Mouse (Mus musculus) small intestine, adult 2 months (tissue): ENCODE data around the gene Ryr2. TPM values are rescaled to one million over a fixed set of nuclear protein-coding genes. Genes with fewer than 3 reads are reported as not detected.

Source experiments
- H3K27ac ChIP-seq: fragments of 200-500 bp; 2 replicates; pipeline ENCODE4 v1.5.1; 2012; ENCODE audit warnings: low read depth, low read length, control low read depth, inconsistent platforms; ENCODE audit not compliant: insufficient read depth
- H3K27me3 ChIP-seq: fragments of 200-500 bp; 2 replicates; pipeline ENCODE4 v1.6.1; 2012; ENCODE audit warnings: mild to moderate bottlenecking, moderate library complexity, low read length, inconsistent platforms; ENCODE audit not compliant: control insufficient read depth, insufficient read depth
- H3K36me3 ChIP-seq: fragments of 200-500 bp; 2 replicates; pipeline ENCODE4 v1.6.1; 2012; ENCODE audit warnings: mild to moderate bottlenecking, low read length, control low read depth, inconsistent platforms; ENCODE audit not compliant: control insufficient read depth, insufficient read depth
- H3K4me1 ChIP-seq: fragments of 200-500 bp; 2 replicates; pipeline ENCODE4 v1.6.1; 2012; ENCODE audit warnings: low read length, inconsistent platforms, mixed read lengths; ENCODE audit not compliant: control insufficient read depth, insufficient read depth, insufficient read length
- H3K4me3 ChIP-seq: fragments of 200-500 bp; 2 replicates; pipeline ENCODE4 v1.5.1; 2012; ENCODE audit warnings: low read depth, mild to moderate bottlenecking, control low read depth, inconsistent platforms, low read length, moderate library complexity
- CTCF ChIP-seq: fragments of 200-500 bp; IDR thresholded peaks from 2 replicates; pipeline ENCODE4 v1.5.1; 2012; ENCODE audit warnings: low read depth, mild to moderate bottlenecking, control low read depth, inconsistent platforms, low read length, moderate library complexity, mixed read lengths; ENCODE audit not compliant: insufficient replicate concordance, insufficient read length; ENCODE audit errors: extremely low read depth
- POLR2A ChIP-seq: fragments of 200-500 bp; IDR thresholded peaks from 2 replicates; pipeline ENCODE4 v1.6.1; 2012; ENCODE audit warnings: low read depth, mild to moderate bottlenecking, control low read depth, inconsistent platforms, low read length, moderate library complexity
- WGBS: fragments of 180-500 bp; shearing (Covaris S2); methylation state at CpG from one replicate; pipeline ENCODE4 v1.1.7; 2018; 5-methylcytosine and 5-hydroxymethylcytosine counted together
- polyA plus RNA-seq: library from polyadenylated mRNA; depleted of rRNA; stranded (reverse); fragments of >200 nt; gene quantifications from 2 replicates; pipeline ENCODE4 v1.2.3, GENCODE M21; 2012

Gene Ryr2
- polyA plus RNA-seq, 1 experiment, result 0.37 TPM

DNA sequence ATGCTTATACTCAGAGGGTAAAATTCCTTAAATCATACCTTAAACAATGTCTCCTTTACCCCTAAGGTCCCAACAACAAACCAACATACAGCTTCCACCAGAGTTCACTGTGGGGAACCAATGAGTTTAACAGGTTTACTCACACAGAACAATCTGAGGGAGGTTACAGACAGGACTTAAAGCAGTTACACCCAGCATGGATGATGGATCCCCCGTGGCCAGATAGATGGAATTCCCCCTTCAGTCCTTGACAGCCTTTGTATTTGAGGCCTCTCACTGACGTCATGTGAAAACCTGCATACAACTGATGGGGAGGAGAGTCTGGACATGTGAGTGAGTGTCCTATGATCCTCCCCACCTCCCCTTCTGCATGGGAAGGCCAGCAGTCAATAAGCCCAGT, 99.2 kb downstream of the Ryr2 start:
- Histone ChIP-seq H3K27ac (no peak overlapping the region), H3K27me3 (no peaks in the 10 kb centered on the region), H3K36me3 (no peaks in the 10 kb centered on the region), H3K4me1 (no peaks in the 10 kb centered on the region), H3K4me3 (no peak overlapping the region)
- WGBS, result 79% methylated on average over 2 of the region's 2 CpGs
- TF ChIP-seq CTCF, result no peak
- TF ChIP-seq POLR2A, result no peak

DNA sequence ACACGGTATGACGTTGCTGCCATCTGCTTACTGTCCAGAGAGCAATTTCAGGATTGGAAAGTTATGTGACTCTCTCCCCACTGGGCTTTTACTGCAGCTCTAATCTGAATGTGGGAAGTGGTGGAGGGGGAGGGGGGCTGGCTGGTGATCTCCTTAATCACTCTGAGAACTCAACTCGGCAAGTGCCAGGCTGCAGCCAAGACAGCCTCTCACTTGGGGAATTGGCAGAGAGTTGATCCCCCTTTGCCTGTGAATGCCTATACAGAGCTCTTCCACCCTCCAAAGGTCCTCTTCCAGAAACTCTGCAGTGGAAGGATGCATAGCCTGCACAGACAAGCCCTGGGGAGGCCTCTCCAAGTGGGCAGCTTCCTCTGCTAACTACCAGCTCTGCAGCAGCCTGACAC, 104.9 kb downstream of the Ryr2 start:
- no peaks in the 10 kb centered on the region for H3K36me3 ChIP-seq
- TF ChIP-seq CTCF (no peak), POLR2A (no peak)
- 52% methylated on average over 3 of the region's 3 CpGs for WGBS

DNA sequence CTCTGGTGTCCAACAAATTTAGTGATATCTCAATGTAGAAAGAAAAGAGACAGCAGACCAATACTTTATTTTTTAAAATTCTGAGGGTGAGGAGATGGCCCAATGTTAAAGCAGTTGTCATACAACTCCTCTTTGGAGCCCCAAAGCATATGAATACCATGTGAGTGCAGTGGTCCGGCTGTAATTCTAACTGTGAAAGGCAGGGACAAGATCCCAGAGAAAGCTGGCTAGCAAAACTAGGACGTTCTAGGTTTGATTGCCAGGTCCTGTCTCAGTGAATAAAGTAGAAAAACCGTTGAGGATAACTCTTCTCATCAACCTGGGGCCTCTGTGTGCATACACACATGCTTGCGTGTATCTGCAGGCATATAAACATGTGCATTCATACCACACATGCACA, 106.9 kb downstream of the Ryr2 start:
- H3K27ac ChIP-seq, result no peak overlapping the region
- no peaks in the 10 kb centered on the region for H3K36me3 ChIP-seq
- H3K4me3 ChIP-seq, result no peak overlapping the region
- TF ChIP-seq POLR2A, result no peak
- TF ChIP-seq CTCF, result no peak
- no peaks in the 10 kb centered on the region for H3K4me1 ChIP-seq
- 60% methylated on average over 4 of the region's 4 CpGs for WGBS
- H3K27me3 ChIP-seq, result no peaks in the 10 kb centered on the region

More for the DNA sequence above, 104.9 kb downstream of the Ryr2 start:
- no peaks in the 10 kb centered on the region for H3K4me1 ChIP-seq
- no peak overlapping the region for H3K27ac ChIP-seq
- H3K27me3 ChIP-seq, result no peaks in the 10 kb centered on the region
- no peak overlapping the region for H3K4me3 ChIP-seq

DNA sequence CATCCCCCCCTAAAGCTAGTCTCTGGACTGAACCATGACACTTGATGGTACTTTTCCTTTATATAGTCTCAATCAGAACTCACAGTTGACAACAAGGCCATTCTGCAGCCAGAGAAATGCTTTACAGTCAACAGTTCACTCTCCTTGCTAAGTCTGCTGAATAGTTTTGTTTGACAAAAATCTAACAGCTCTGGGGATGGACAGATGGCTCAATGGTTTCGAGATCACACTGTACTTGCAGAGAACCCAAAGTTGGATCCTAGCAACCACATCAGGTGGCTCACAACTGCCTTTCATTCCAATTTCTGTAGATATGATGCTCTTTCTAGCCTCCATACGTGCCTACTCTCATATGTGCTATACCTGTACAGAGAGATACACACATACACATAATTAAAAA, 109.4 kb downstream of the Ryr2 start:
- Histone ChIP-seq H3K27ac (no peak overlapping the region), H3K36me3 (no peaks in the 10 kb centered on the region), H3K4me1 (no peaks in the 10 kb centered on the region), H3K4me3 (no peak overlapping the region), H3K27me3 (no peaks in the 10 kb centered on the region)
- TF ChIP-seq CTCF (no peak), POLR2A (no peak)
- WGBS, result 65% methylated on average over 2 of the region's 2 CpGs

DNA sequence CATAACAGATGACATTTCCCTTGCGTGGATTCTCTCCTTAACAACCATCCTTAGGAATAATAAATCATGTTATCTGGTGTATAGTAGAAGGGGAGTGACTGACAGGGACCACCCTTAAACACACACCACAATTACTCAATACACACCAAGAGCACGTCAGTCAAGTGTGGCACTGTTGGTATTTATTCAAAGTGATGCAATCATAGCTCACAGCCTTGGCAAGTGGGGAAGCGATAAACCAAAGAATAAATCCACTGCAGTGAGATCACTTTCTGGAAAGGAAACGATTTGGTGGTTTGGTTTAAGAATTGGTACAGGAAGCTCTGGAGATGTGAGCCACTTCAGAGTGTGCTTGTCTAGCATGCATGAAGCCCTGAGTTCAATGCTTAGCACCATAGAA, 119.2 kb downstream of the Ryr2 start:
- TF ChIP-seq POLR2A (no peak), CTCF (no peak)
- Histone ChIP-seq H3K27me3 (no peaks in the 10 kb centered on the region), H3K27ac (no peak overlapping the region), H3K4me1 (no peaks in the 10 kb centered on the region), H3K36me3 (no peaks in the 10 kb centered on the region), H3K4me3 (no peak overlapping the region)
- 47% methylated on average over 4 of the region's 4 CpGs for WGBS

DNA sequence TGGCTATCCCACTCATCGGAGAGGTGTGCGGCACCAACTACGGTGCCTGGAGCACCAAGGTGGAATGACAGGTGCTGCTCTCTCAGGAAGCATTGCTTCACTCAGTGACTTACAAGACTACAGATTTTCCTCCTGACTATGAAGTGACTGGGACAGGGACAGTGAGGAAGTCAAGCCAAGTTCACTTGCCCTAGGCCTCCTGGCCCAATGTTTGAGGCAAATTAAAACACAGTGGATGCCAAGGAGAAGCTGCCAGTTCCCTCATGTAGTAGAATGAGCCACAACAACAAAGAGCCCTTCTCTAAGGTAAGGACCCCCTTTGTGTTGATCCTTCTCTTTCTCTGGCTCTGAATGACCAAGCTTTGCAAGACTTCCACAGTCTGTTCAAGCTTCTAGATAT, 121.7 kb downstream of the Ryr2 start:
- no peaks in the 10 kb centered on the region for H3K4me1 ChIP-seq
- no peak for TF ChIP-seq CTCF
- no peaks in the 10 kb centered on the region for H3K27me3 ChIP-seq
- WGBS, result 96% methylated on average over 3 of the region's 3 CpGs
- H3K36me3 ChIP-seq, result no peaks in the 10 kb centered on the region
- no peak overlapping the region for H3K4me3 ChIP-seq
- H3K27ac ChIP-seq, result no peak overlapping the region

DNA sequence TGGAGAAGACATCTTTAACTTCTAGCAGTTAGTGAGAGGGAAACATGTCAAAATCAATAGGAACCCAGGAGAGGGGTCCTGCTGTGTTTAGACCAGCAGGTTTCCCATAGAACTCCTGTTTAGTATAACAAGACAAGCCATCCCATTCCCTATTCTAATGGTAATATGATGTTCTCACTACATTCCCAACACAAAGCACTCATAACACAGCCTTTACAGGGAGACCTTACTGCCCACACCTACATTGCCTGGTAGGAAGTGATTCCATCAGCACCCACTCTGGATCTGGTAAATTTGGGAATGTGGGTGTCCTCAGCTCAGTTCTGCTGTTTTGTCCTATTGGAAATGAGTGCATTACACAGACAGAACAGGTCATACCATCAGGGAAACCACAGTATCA, 127.7 kb downstream of the Ryr2 start:
- H3K27me3 ChIP-seq, result no peaks in the 10 kb centered on the region
- TF ChIP-seq CTCF (no peak), POLR2A (no peak)
- H3K4me3 ChIP-seq, result no peak overlapping the region
- H3K27ac ChIP-seq, result no peak overlapping the region
- no peaks in the 10 kb centered on the region for H3K36me3 ChIP-seq
- H3K4me1 ChIP-seq, result no peaks in the 10 kb centered on the region

DNA sequence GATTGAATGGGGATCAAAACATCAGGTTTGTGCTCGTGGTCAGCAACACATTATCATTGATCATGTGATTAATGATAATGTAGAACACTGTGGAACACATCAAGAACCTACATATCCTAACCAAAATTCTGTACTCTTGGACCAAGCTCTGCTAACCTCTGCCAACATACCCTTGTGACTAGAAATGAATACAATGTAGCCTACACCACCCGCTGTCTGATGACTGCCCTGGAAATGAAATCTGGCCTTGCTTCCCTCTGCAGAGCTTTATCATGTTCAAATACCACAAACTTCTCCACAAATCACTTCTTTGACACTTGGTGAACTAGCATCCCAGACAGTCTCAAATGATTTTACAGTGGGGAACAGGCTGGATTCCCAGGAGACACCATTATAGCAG, 128.4 kb downstream of the Ryr2 start:
- no peak for TF ChIP-seq POLR2A
- no peak for TF ChIP-seq CTCF
- Histone ChIP-seq H3K36me3 (no peaks in the 10 kb centered on the region), H3K27ac (no peak overlapping the region), H3K4me1 (no peaks in the 10 kb centered on the region), H3K27me3 (no peaks in the 10 kb centered on the region), H3K4me3 (no peak overlapping the region)
- WGBS, result 59% methylated on average over 2 of the region's 2 CpGs
